Mouse (Mus musculus): ENCODE measurements around the gene Defa34.
"Not testable (repeated sequence)": the region's sequence is repeated elsewhere in the genome, so short reads cannot be mapped to it uniquely, and the experiment has no call there.

Defa34 gene

GRCm38 (mm10) chr8:21665497-21665896 is at the start of gene Defa34:
Gene Defa34 (plus strand): TSS chr8:21665797.
- DNase-seq (ENCODE audit: low spot score), result not testable (repeated sequence)

GRCm38 (mm10) chr8:21617883-21618282 is 47.7 kb upstream of the Defa34 start, which contains the start of gene Defa26:
Gene Defa26 (plus strand): TSS chr8:21618183.
- not testable (repeated sequence) for DNase-seq (ENCODE audit: low spot score)

- DNase-seq (ENCODE audit: low spot score), result not testable (repeated sequence)
Measured at GRCm38 (mm10) chr8:21655480-21655879, 10.1 kb upstream of the Defa34 start, which contains the start of gene Defa17. Gene Defa17 (plus strand): TSS chr8:21655780.

- not testable (repeated sequence) for DNase-seq (ENCODE audit: low spot score)
Measured at GRCm38 (mm10) chr8:21703545-21703944, 37.9 kb downstream of the Defa34 start, which contains the start of gene AY761184. Gene AY761184 (minus strand): TSS chr8:21703645.
